Mouse (Mus musculus) myocyte (in vitro differentiated cells): ENCODE results near the gene Rassf4. TPM values are rescaled to one million over a fixed set of nuclear protein-coding genes. Genes with fewer than 3 reads are reported as not detected.
A peak's percentile ranks its signal among the peaks of the same experiment; 100 is the strongest.

Source experiments
- H3K27me3 ChIP-seq: one replicate; pipeline ENCODE4 v1.6.1; 2011; ENCODE audit not compliant: control insufficient read depth, insufficient read depth, insufficient read length
- H3K36me3 ChIP-seq: one replicate; pipeline ENCODE4 v1.6.1; 2011; ENCODE audit not compliant: control insufficient read depth, insufficient read depth
- H3K4me2 ChIP-seq: one replicate; pipeline ENCODE4 v1.6.1; 2011; ENCODE audit warnings: low read depth, control low read depth
- H3K4me3 ChIP-seq: one replicate; pipeline ENCODE4 v1.5.1; 2011; ENCODE audit warnings: mild to moderate bottlenecking, control low read depth, moderate library complexity
- H3K79me2 ChIP-seq: one replicate; pipeline ENCODE4 v1.6.1; 2011; ENCODE audit not compliant: control insufficient read depth, insufficient read depth
- H3ac ChIP-seq: one replicate; pipeline ENCODE4 v1.6.1; 2011; ENCODE audit not compliant: control insufficient read depth, insufficient read length
- CEBPB ChIP-seq: IDR thresholded peaks from 2 replicates; pipeline ENCODE4 v1.6.1; 2011; ENCODE audit warnings: mild to moderate bottlenecking, moderate library complexity; ENCODE audit not compliant: poor library complexity, insufficient read depth, severe bottlenecking
- E2F4 ChIP-seq: IDR thresholded peaks from one replicate; pipeline ENCODE4 v1.6.1; 2011; ENCODE audit warnings: mild to moderate bottlenecking, control low read depth, moderate library complexity; ENCODE audit not compliant: insufficient read depth
- MAX ChIP-seq: IDR thresholded peaks from one replicate; pipeline ENCODE4 v1.6.1; 2011; ENCODE audit warnings: low read depth, mild to moderate bottlenecking, control low read depth
- MYOD1 ChIP-seq, 3 experiments: IDR thresholded peaks; one replicate each; pipeline ENCODE4 v1.6.1; 2011; ENCODE audit warnings: control low read depth in 2 of 3, low read depth in 2 of 3, mild to moderate bottlenecking in 2 of 3, moderate library complexity in 1 of 3; ENCODE audit not compliant: insufficient read length in 2 of 3, control insufficient read depth in 1 of 3
- MYOG ChIP-seq, 3 experiments: IDR thresholded peaks; one replicate each; pipeline ENCODE4 v1.6.1; 2011; ENCODE audit warnings: control low read depth in 2 of 3, low read depth in 2 of 3, mild to moderate bottlenecking in 2 of 3; ENCODE audit not compliant: insufficient read length in 2 of 3, control insufficient read depth in 1 of 3, insufficient read depth in 1 of 3
- POLR2A ChIP-seq: IDR thresholded peaks from one replicate; pipeline ENCODE4 v1.6.1; 2011; ENCODE audit warnings: low read depth, mild to moderate bottlenecking, control low read depth, moderate library complexity; ENCODE audit not compliant: insufficient read length
- POLR2AphosphoS2 ChIP-seq: IDR thresholded peaks from one replicate; pipeline ENCODE4 v1.6.1; 2011; ENCODE audit warnings: low read depth, control low read depth; ENCODE audit not compliant: insufficient read length
- REST ChIP-seq: IDR thresholded peaks from one replicate; pipeline ENCODE4 v1.6.1; 2011; ENCODE audit warnings: mild to moderate bottlenecking, control low read depth, moderate library complexity; ENCODE audit not compliant: insufficient read depth, insufficient read length
- SRF ChIP-seq: IDR thresholded peaks from one replicate; pipeline ENCODE4 v1.6.1; 2011; ENCODE audit warnings: low read depth; ENCODE audit not compliant: control insufficient read depth, insufficient read length
- TCF12 ChIP-seq: IDR thresholded peaks from one replicate; pipeline ENCODE4 v1.6.1; 2011; ENCODE audit warnings: mild to moderate bottlenecking, control low read depth; ENCODE audit not compliant: poor library complexity, insufficient read depth, severe bottlenecking
- TCF3 ChIP-seq: IDR thresholded peaks from one replicate; pipeline ENCODE4 v1.6.1; 2011; ENCODE audit warnings: low read depth, control low read depth; ENCODE audit not compliant: insufficient read length
- USF1 ChIP-seq: IDR thresholded peaks from one replicate; pipeline ENCODE4 v1.6.1; 2011; ENCODE audit warnings: low read depth, mild to moderate bottlenecking, control low read depth, moderate library complexity
- polyA plus RNA-seq: library from polyadenylated mRNA; unstranded; fragments of >200 nt; fragmentation: generic; extraction: Trizol; gene quantifications from one replicate; pipeline ENCODE4 v1.2.1, GENCODE M21; 2012; ENCODE audit warnings: missing spikeins

Rassf4 gene
- polyA plus RNA-seq, 1 experiment, result 0.86 TPM

DNA sequence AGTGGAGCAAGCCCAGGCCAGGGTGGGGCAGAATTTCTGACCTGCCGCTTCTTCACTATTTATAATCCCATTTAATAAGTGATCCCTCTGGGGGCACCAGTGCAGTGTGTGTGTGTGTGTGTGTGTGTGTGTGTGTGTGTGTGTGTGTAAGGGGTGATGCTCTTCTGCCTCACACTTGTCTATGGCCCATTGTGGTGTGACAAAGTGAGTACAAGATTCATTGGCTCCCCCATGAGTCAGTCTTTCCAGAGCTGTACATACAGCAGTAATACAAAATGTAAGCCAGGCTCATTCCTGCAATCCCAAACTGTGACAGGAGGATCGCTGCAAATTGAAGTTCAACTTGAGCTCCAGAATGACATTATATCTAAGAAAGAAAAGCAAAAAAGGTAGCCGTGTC, 8.9 kb downstream of the Rassf4 start:
- Histone ChIP-seq H3K27me3 (no peaks in the 10 kb centered on the region), H3K36me3 (no peaks in the 10 kb centered on the region), H3K79me2 (no peaks in the 10 kb centered on the region), H3K4me3 (no peak overlapping the region), H3ac (no peak overlapping the region), H3K4me2 (no peak overlapping the region)
- TF ChIP-seq REST (no peak), POLR2AphosphoS2 (no peak), USF1 (no peak), POLR2A (no peak), CEBPB (no peak), TCF12 (no peak), E2F4 (no peak), MYOD1 (IDR thresholded peaks at IDR 0.05; ENCODE audit: control insufficient read depth in 1 of 3, insufficient read length in 2 of 3, low read depth in 2 of 3) (no peak), MAX (no peak), SRF (no peak), TCF3 (no peak), MYOG (IDR thresholded peaks at IDR 0.05; ENCODE audit: control insufficient read depth in 1 of 3, insufficient read depth in 1 of 3, insufficient read length in 2 of 3, low read depth in 2 of 3) (no peak)

DNA sequence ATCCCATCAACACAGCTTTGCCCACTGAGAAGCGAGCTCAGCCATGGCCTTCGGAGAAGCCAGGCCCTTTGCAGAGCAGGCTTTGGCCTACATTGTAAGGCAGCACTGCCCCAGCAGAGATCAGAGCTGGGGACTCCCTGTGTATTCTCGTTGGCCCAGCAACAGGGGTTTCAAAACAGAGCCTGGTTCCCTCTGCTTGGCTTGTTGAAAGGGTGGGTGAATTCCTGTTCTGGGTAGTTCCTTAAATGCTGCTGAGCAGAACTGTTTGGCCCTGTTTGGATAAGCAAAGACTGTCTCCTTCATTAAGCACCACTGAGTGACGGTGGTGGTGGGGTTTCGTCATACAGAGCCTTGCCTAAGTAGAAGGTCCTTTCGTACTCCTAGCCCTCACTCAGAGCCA, 9.7 kb downstream of the Rassf4 start:
- Histone ChIP-seq H3K4me3 (no peak overlapping the region), H3K27me3 (no peaks in the 10 kb centered on the region), H3K36me3 (no peaks in the 10 kb centered on the region), H3ac (no peak overlapping the region), H3K79me2 (no peaks in the 10 kb centered on the region), H3K4me2 (no peak overlapping the region)
- TF ChIP-seq POLR2A (no peak), CEBPB (no peak), E2F4 (no peak), SRF (no peak), TCF3 (no peak), USF1 (no peak), MYOD1 (IDR thresholded peaks at IDR 0.05; ENCODE audit: control insufficient read depth in 1 of 3, insufficient read length in 2 of 3, low read depth in 2 of 3) (no peak), REST (no peak), POLR2AphosphoS2 (no peak), MYOG (IDR thresholded peaks at IDR 0.05; ENCODE audit: control insufficient read depth in 1 of 3, insufficient read depth in 1 of 3, insufficient read length in 2 of 3, low read depth in 2 of 3) (no peak), MAX (no peak), TCF12 (no peak)

DNA sequence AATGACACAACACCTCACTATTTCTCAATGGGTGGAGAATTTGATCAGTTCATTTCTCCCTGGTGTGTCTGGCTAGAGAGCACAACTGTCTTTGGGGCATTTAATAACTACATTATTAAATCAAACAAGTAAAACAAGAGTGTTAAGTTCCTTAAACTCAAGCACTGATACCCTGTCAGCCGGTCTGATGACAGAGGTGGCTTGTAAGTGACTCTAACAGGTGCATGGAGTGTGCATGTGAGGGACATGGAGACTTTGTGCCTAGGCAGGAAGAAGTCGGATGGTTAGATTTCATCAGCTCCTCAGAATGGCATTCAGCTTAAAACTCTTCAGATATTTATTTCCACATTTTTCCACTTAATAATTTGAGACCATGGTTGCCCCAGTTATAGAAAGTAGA, 10.4 kb downstream of the Rassf4 start:
- Histone ChIP-seq H3K4me2 (no peak overlapping the region), H3K36me3 (no peaks in the 10 kb centered on the region), H3K79me2 (no peaks in the 10 kb centered on the region), H3ac (no peak overlapping the region), H3K4me3 (no peak overlapping the region), H3K27me3 (no peaks in the 10 kb centered on the region)
- TF ChIP-seq USF1, result no peak
- no peak for TF ChIP-seq MAX
- TF ChIP-seq POLR2A, result no peak
- TF ChIP-seq MYOD1 (IDR thresholded peaks at IDR 0.05; ENCODE audit: control insufficient read depth in 1 of 3, insufficient read length in 2 of 3, low read depth in 2 of 3), result peak in 2 of 3 experiments; percentile 33 to 57
- TF ChIP-seq REST, result no peak

DNA sequence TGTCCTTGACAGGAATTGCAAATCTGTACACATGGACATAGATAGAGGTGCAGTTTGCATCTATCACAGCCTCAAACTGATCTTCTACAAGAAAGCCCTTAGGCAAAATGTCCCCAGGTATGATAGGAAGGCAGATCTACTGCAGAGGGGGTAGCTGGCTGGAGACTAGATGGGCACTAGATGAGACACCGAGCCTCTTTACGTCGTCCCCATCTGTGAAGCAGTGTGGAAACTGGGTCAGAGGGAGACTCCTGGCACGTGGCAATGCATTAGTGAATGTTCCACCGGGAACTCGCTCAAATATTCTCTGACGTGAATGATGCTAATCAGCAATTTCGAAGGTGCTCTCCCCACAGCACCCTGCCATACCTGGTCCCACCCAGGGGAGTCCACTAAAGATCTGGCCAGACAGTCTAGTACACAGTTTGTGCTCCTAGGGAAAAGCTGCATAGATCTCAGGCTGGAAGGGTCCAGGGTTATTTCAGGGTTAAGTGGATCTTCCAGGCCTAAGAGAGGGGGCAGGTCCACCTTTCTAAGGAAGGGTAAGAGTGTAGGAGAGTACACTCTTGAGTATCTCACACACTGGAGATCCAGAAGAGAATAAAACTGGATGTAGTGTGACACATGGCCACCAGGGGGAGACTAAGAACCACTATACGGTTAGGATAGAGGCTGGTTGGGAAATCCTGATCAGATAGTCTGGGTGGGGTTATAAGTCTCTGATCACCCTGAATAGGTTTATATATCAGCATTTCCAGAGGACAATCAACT, 19.9 kb downstream of the Rassf4 start:
- no peak for TF ChIP-seq USF1
- TF ChIP-seq POLR2AphosphoS2, result no peak
- no peak for TF ChIP-seq E2F4
- TF ChIP-seq MYOG (IDR thresholded peaks at IDR 0.05; ENCODE audit: control insufficient read depth in 1 of 3, insufficient read depth in 1 of 3, insufficient read length in 2 of 3, low read depth in 2 of 3), result no peak
- TF ChIP-seq TCF3, result no peak
- no peak for TF ChIP-seq CEBPB
- TF ChIP-seq MAX, result no peak
- TF ChIP-seq SRF, result no peak
- no peak for TF ChIP-seq REST
- TF ChIP-seq MYOD1 (IDR thresholded peaks at IDR 0.05; ENCODE audit: control insufficient read depth in 1 of 3, insufficient read length in 2 of 3, low read depth in 2 of 3), result no peak
- no peak for TF ChIP-seq TCF12
- no peak for TF ChIP-seq POLR2A
- no peak overlapping the region for H3K4me2 ChIP-seq
- H3ac ChIP-seq, result no peak overlapping the region
- no peaks in the 10 kb centered on the region for H3K79me2 ChIP-seq
- H3K36me3 ChIP-seq, result no peaks in the 10 kb centered on the region
- no peak overlapping the region for H3K4me3 ChIP-seq
- H3K27me3 ChIP-seq, result no peaks in the 10 kb centered on the region

DNA sequence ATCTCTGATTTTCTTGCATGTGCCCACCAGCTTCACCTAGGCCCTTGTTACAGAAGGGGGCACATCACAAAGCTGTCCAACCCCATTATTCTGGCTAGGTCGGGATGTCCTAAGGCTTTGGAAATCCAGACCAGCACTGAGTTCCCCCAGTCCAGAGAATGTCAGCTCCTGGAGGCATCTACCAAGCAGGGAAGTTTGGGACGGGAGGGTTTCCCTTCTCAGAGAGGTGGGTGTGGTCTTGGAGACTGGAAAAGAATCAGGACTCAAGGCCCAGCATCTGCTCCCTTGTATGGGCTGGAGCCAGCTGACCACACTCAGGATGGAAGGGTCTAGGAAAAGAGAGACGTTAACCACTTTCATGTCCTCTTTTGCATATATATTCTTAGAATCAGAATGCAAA, 20.6 kb downstream of the Rassf4 start:
- Histone ChIP-seq H3K27me3 (no peaks in the 10 kb centered on the region), H3K4me2 (no peak overlapping the region), H3ac (no peak overlapping the region), H3K4me3 (no peak overlapping the region), H3K36me3 (no peaks in the 10 kb centered on the region), H3K79me2 (no peaks in the 10 kb centered on the region)
- TF ChIP-seq MYOD1 (IDR thresholded peaks at IDR 0.05; ENCODE audit: control insufficient read depth in 1 of 3, insufficient read length in 2 of 3, low read depth in 2 of 3) (no peak), E2F4 (no peak), POLR2AphosphoS2 (no peak), MAX (no peak), REST (no peak), MYOG (IDR thresholded peaks at IDR 0.05; ENCODE audit: control insufficient read depth in 1 of 3, insufficient read depth in 1 of 3, insufficient read length in 2 of 3, low read depth in 2 of 3) (no peak), CEBPB (no peak), SRF (no peak)
